Mouse (Mus musculus): ENCODE data around the gene P4ha3.

GRCm38 (mm10) chr7:100356324-100356723, 71.0 kb downstream of the P4ha3 start:
- TF ChIP-seq POLR2A (IDR thresholded peaks at IDR 0.05; ENCODE audit: low read depth, low read length) = no peak
- TF ChIP-seq CTCF (IDR thresholded peaks at IDR 0.05; ENCODE audit: extremely low read depth, insufficient read length, insufficient replicate concordance, low read depth, low read length) = no peak

Measured in small intestine, adult 2 months (tissue).